Mouse (Mus musculus) urinary bladder, adult 2 months (tissue): ENCODE data around the gene Caln1. TPM values are rescaled to one million over a fixed set of nuclear protein-coding genes. Genes with fewer than 3 reads are reported as not detected.

ENCODE experiments used
- DNase-seq: peaks from one replicate; pipeline ENCODE4 v3.0.0; 2022; ENCODE audit warnings: low spot score
- polyA plus RNA-seq: library from polyadenylated mRNA; depleted of rRNA; stranded (reverse); fragments of >200 nt; gene quantifications from 2 replicates; pipeline ENCODE4 v1.2.3, GENCODE M21; 2012

Caln1 gene
- polyA plus RNA-seq, 1 experiment, result 0.06 TPM

GRCm38 (mm10) chr5:130688385-130689138 lies 319.3 kb downstream of the Caln1 start:
- no peak for DNase-seq

GRCm38 (mm10) chr5:130691349-130691748 lies 322.1 kb downstream of the Caln1 start:
- no peak for DNase-seq

GRCm38 (mm10) chr5:130699476-130699875 lies 330.2 kb downstream of the Caln1 start:
- DNase-seq, result no peak

GRCm38 (mm10) chr5:130701777-130702176 lies 332.5 kb downstream of the Caln1 start:
- DNase-seq, result no peak

- DNase-seq, result no peak
These were observed 333.1 kb downstream of the Caln1 start for GRCm38 (mm10) chr5:130702361-130702760.

GRCm38 (mm10) chr5:130704866-130705265 lies 335.6 kb downstream of the Caln1 start:
- no peak for DNase-seq

- DNase-seq, result no peak
These were observed 337.1 kb downstream of the Caln1 start for GRCm38 (mm10) chr5:130706202-130706855.

- DNase-seq, result no peak
These were observed 338.5 kb downstream of the Caln1 start for GRCm38 (mm10) chr5:130707755-130708154.

GRCm38 (mm10) chr5:130708616-130709015 lies 339.4 kb downstream of the Caln1 start:
- no peak for DNase-seq

GRCm38 (mm10) chr5:130711643-130712042 lies 342.4 kb downstream of the Caln1 start:
- no peak for DNase-seq

- DNase-seq, result no peak
These were observed 343.0 kb downstream of the Caln1 start for GRCm38 (mm10) chr5:130712281-130712680.

GRCm38 (mm10) chr5:130715181-130715580 lies 345.9 kb downstream of the Caln1 start:
- no peak for DNase-seq

GRCm38 (mm10) chr5:130718385-130718784 lies 349.1 kb downstream of the Caln1 start:
- DNase-seq, result no peak

- no peak for DNase-seq
These were observed 372.9 kb downstream of the Caln1 start for GRCm38 (mm10) chr5:130742171-130742570.

- DNase-seq, result no peak
These were observed 388.3 kb downstream of the Caln1 start for GRCm38 (mm10) chr5:130757517-130757916.

- DNase-seq, result no peak
These were observed 396.5 kb downstream of the Caln1 start for GRCm38 (mm10) chr5:130765784-130766183.

GRCm38 (mm10) chr5:130771061-130771741 lies 401.9 kb downstream of the Caln1 start:
- DNase-seq, result no peak

GRCm38 (mm10) chr5:130772491-130772890 lies 403.2 kb downstream of the Caln1 start:
- DNase-seq, result no peak

GRCm38 (mm10) chr5:130774946-130775345 lies 405.7 kb downstream of the Caln1 start:
- no peak for DNase-seq

GRCm38 (mm10) chr5:130792755-130793452 lies 423.6 kb downstream of the Caln1 start:
- DNase-seq, result no peak

GRCm38 (mm10) chr5:130797713-130798112 lies 428.5 kb downstream of the Caln1 start:
- no peak for DNase-seq

- DNase-seq, result no peak
These were observed 441.1 kb downstream of the Caln1 start for GRCm38 (mm10) chr5:130810314-130810713.
